Comparison of ENCODE assay signal across 8 mouse cellular contexts in the genomic region with DNA sequence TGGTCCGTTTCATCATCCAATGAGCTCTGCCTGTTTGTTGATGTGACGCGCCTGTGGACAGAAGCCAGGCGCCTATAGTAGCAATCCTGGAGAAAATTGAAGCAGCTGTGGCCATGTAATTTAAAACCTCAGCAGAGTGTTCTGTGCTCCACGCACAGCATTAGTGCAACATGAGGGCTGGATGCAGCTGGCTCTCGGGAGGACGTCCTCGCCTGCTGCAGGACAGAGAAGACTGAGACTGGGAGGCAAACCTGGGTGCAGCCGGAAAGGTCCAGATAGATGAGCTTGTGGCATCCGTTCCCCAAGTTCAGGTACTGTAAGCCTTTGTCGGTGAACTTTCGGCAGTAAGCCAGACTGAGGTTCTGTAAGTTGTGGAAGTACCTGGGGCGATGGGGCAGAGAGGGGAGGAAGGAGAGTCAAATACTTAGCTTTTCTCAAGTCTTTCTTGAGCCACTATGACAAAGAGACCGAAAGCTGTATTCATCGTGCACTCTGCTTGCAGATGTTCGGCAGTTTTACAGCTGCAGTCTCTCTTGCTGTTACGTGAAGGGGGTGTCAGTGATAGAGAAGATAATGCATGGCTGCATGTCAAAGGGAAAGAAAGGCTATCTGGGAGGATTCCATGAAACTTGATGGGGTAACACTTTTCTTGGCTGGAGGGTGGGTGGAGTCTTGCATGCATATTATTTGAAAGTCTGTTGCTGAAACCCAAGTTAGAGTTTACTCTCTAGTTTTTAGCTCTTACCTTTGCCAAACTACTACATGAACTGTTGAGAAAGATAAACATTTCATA. TPM values are rescaled to one million over a fixed set of nuclear protein-coding genes. Genes with fewer than 3 reads are reported as not detected.
DNase-seq lines count a peak whose midpoint lies in the region; ATAC-seq and TF ChIP-seq lines count a peak whose summit lies in the region.

Gene Lrrc17 (plus strand): TSS at position 151 of the 793 bp plus-strand sequence.

- no peak for ATAC-seq in midbrain, embryonic 16.5 days
- peak; percentile 68 for ATAC-seq in forebrain, embryonic 16.5 days
- no peak for ATAC-seq in hindbrain, embryonic 16.5 days
- ATAC-seq in midbrain, embryonic 14.5 days (ENCODE audit: low FRiP score, low TSS enrichment), result no peak
- ATAC-seq in monocyte, adult 5-6 weeks (replicated peaks; ENCODE audit: insufficient number of reproducible peaks, low FRiP score, low TSS enrichment, poor library complexity, severe bottlenecking), result no peak

- 69% methylated on average over 17 of the region's 17 CpGs for WGBS in midbrain, embryonic 10.5 days
- 60% methylated on average over 17 of the region's 17 CpGs for WGBS in midbrain, embryonic 16.5 days
- 64% methylated on average over 17 of the region's 17 CpGs for WGBS in forebrain, embryonic 16.5 days
- 57% methylated on average over 17 of the region's 17 CpGs for WGBS in hindbrain, embryonic 16.5 days
- 59% methylated on average over 17 of the region's 17 CpGs for WGBS in midbrain, embryonic 14.5 days

- H3K4me3 ChIP-seq in midbrain, embryonic 10.5 days, result no peak within 1 kb of the TSS
- H3K4me3 ChIP-seq in midbrain, embryonic 16.5 days (ENCODE audit: low read depth, low read length), result no peak within 1 kb of the TSS
- H3K4me3 ChIP-seq in forebrain, embryonic 16.5 days (replicated peaks; ENCODE audit: low read length), result no peak within 1 kb of the TSS
- H3K4me3 ChIP-seq in hindbrain, embryonic 16.5 days (ENCODE audit: low read length), result peak within 1 kb of the TSS; percentile 7; the same call in 1 of the 2 replicates
- no peak within 1 kb of the TSS for H3K4me3 ChIP-seq in midbrain, embryonic 14.5 days (replicated peaks; ENCODE audit: low read depth, low read length)
- H3K4me3 ChIP-seq in layer of hippocampus, adult 2 months, result no peak within 1 kb of the TSS

- H3K4me2 ChIP-seq in midbrain, embryonic 16.5 days (ENCODE audit: low read length), result no peak within 1 kb of the TSS
- H3K4me2 ChIP-seq in forebrain, embryonic 16.5 days (ENCODE audit: low read length), result no peak within 1 kb of the TSS
- H3K4me2 ChIP-seq in hindbrain, embryonic 16.5 days (ENCODE audit: low read length), result no peak within 1 kb of the TSS
- no peak within 1 kb of the TSS for H3K4me2 ChIP-seq in midbrain, embryonic 14.5 days (ENCODE audit: low read length)

- H3K27ac ChIP-seq in midbrain, embryonic 10.5 days (replicated peaks), result no peak within 1 kb of the TSS; the same call in 1 of the 2 replicates
- H3K27ac ChIP-seq in midbrain, embryonic 16.5 days (ENCODE audit: low read length), result no peak within 1 kb of the TSS
- no peak within 1 kb of the TSS for H3K27ac ChIP-seq in forebrain, embryonic 16.5 days (ENCODE audit: low read length)
- no peak within 1 kb of the TSS for H3K27ac ChIP-seq in hindbrain, embryonic 16.5 days (ENCODE audit: low read depth, low read length)
- H3K27ac ChIP-seq in midbrain, embryonic 14.5 days (replicated peaks; ENCODE audit: low read depth, low read length), result no peak within 1 kb of the TSS
- H3K27ac ChIP-seq in layer of hippocampus, adult 2 months, result no peak within 1 kb of the TSS

- no peak within 1 kb of the TSS for H3K9ac ChIP-seq in midbrain, embryonic 16.5 days (ENCODE audit: low read depth, low read length)
- no peak within 1 kb of the TSS for H3K9ac ChIP-seq in forebrain, embryonic 16.5 days (replicated peaks; ENCODE audit: low read depth, low read length)
- H3K9ac ChIP-seq in hindbrain, embryonic 16.5 days (ENCODE audit: low read depth, low read length), result no peak within 1 kb of the TSS
- H3K9ac ChIP-seq in midbrain, embryonic 14.5 days (replicated peaks; ENCODE audit: low read length), result no peak within 1 kb of the TSS

- H3K36me3 ChIP-seq in midbrain, embryonic 10.5 days, result no peaks in the 10 kb centered on the region
- no peaks in the 10 kb centered on the region for H3K36me3 ChIP-seq in midbrain, embryonic 16.5 days (ENCODE audit: control insufficient read depth, insufficient read depth, low read length)
- H3K36me3 ChIP-seq in forebrain, embryonic 16.5 days (ENCODE audit: control insufficient read depth, insufficient read depth), result no peaks in the 10 kb centered on the region
- no peaks in the 10 kb centered on the region for H3K36me3 ChIP-seq in hindbrain, embryonic 16.5 days (ENCODE audit: control insufficient read depth, insufficient read depth, low read length)
- no peaks in the 10 kb centered on the region for H3K36me3 ChIP-seq in midbrain, embryonic 14.5 days (ENCODE audit: control insufficient read depth, insufficient read depth, low read length)

- TF ChIP-seq CTCF in layer of hippocampus, adult 2 months (conservative IDR thresholded peaks at IDR 0.05), result no peak

- peak; percentile 24 for DNase-seq in midbrain, embryonic 10.5 days (ENCODE audit: low spot score)
- DNase-seq in midbrain, embryonic 14.5 days, result peak; percentile 38
- no peak for DNase-seq in layer of hippocampus, adult 2 months (ENCODE audit: low spot score in 2 of 2)
- no peak for DNase-seq in layer of hippocampus, adult 18-20 months (ENCODE audit: low spot score in 2 of 2)

- no peaks in the 10 kb centered on the region for H3K27me3 ChIP-seq in midbrain, embryonic 10.5 days (ENCODE audit: low read depth, poor library complexity, severe bottlenecking)
- H3K27me3 ChIP-seq in midbrain, embryonic 16.5 days (ENCODE audit: control insufficient read depth, insufficient read depth, low read depth, low read length), result no peaks in the 10 kb centered on the region
- H3K27me3 ChIP-seq in forebrain, embryonic 16.5 days (replicated peaks; ENCODE audit: control insufficient read depth, insufficient read depth, low read length), result no peaks in the 10 kb centered on the region
- H3K27me3 ChIP-seq in hindbrain, embryonic 16.5 days (replicated peaks; ENCODE audit: control insufficient read depth, insufficient read depth, low read length), result no peaks in the 10 kb centered on the region
- H3K27me3 ChIP-seq in midbrain, embryonic 14.5 days (ENCODE audit: control insufficient read depth, insufficient read depth, low read length), result no peaks in the 10 kb centered on the region

- H3K4me1 ChIP-seq in midbrain, embryonic 10.5 days, result peaks cover 24% of the 10 kb centered on the region
- H3K4me1 ChIP-seq in midbrain, embryonic 16.5 days (ENCODE audit: control insufficient read depth, insufficient read depth, low read length), result no peaks in the 10 kb centered on the region
- no peaks in the 10 kb centered on the region for H3K4me1 ChIP-seq in forebrain, embryonic 16.5 days (replicated peaks; ENCODE audit: control insufficient read depth, insufficient read depth, low read length)
- H3K4me1 ChIP-seq in hindbrain, embryonic 16.5 days (ENCODE audit: control insufficient read depth, insufficient read depth, low read depth, low read length), result no peaks in the 10 kb centered on the region
- no peaks in the 10 kb centered on the region for H3K4me1 ChIP-seq in midbrain, embryonic 14.5 days (ENCODE audit: control insufficient read depth, insufficient read depth, low read length)

- H3K9me3 ChIP-seq in midbrain, embryonic 10.5 days (replicated peaks), result no peaks in the 10 kb centered on the region
- no peaks in the 10 kb centered on the region for H3K9me3 ChIP-seq in midbrain, embryonic 16.5 days (replicated peaks; ENCODE audit: control insufficient read depth, low read length, poor library complexity, severe bottlenecking)
- H3K9me3 ChIP-seq in forebrain, embryonic 16.5 days (ENCODE audit: control insufficient read depth, low read length), result no peaks in the 10 kb centered on the region
- no peaks in the 10 kb centered on the region for H3K9me3 ChIP-seq in hindbrain, embryonic 16.5 days (ENCODE audit: control insufficient read depth, low read length)
- H3K9me3 ChIP-seq in midbrain, embryonic 14.5 days (ENCODE audit: control insufficient read depth, low read length), result no peaks in the 10 kb centered on the region

RNA-seq across cellular contexts. Expression of gene Lrrc17, which starts in this region (rescaled TPM):
- polyA plus RNA-seq in midbrain, embryonic 10.5 days (2016; fragmentation: Nextera tagmentation; extraction: Ambion mirVana), result 5.6 and 10.6 TPM in 2 replicates
- polyA plus RNA-seq in midbrain, embryonic 16.5 days (2015; fragmentation: Nextera tagmentation; extraction: Ambion mirVana), result 4.6 TPM in 2 replicates
- polyA plus RNA-seq in forebrain, embryonic 16.5 days (2015; fragmentation: Nextera tagmentation; extraction: Ambion mirVana), result 3.3 and 5.0 TPM in 2 replicates
- polyA plus RNA-seq in hindbrain, embryonic 16.5 days (2015; fragmentation: Nextera tagmentation; extraction: Ambion mirVana), result 5.7 and 8.5 TPM in 2 replicates
- polyA plus RNA-seq in midbrain, embryonic 14.5 days (2014; fragmentation: Nextera tagmentation; extraction: Ambion mirVana), result 0.59 and 9.9 TPM in 2 replicates
- total RNA-seq in monocyte, adult 5-6 weeks (2017), result not detected in 3 replicates
- under 1 TPM; 0.23 to 0.47 TPM for total RNA-seq in layer of hippocampus, adult 2 months (2021)
- total RNA-seq in layer of hippocampus, adult 18-20 months (2021), result under 1 TPM; 0.15 to 0.20 TPM

Comparison
In these comparisons a context has a peak if more than half of its experiments do, and no peak if none do; other contexts are left out.
1. DNase-seq: peak in midbrain, embryonic 10.5 days (single experiment) and midbrain, embryonic 14.5 days (single experiment); none in layer of hippocampus, adult 2 months (0 of 2) and layer of hippocampus, adult 18-20 months (0 of 2).